Mouse (Mus musculus): Measurements from ENCODE around the gene Fbrsl1. TPM values are rescaled to one million over a fixed set of nuclear protein-coding genes. Genes with fewer than 3 reads are reported as not detected.

The Fbrsl1 gene
- total RNA-seq, 2 experiments from 2014 or later = 51.1 to 55.1 TPM

- peak; percentile 47 to 48 for DNase-seq
- intact Hi-C loops (cut with DNase I) = no loop called here
Measured at GRCm38 (mm10) chr5:110415806-110416700, 32.2 kb downstream of the Fbrsl1 start.

DNA sequence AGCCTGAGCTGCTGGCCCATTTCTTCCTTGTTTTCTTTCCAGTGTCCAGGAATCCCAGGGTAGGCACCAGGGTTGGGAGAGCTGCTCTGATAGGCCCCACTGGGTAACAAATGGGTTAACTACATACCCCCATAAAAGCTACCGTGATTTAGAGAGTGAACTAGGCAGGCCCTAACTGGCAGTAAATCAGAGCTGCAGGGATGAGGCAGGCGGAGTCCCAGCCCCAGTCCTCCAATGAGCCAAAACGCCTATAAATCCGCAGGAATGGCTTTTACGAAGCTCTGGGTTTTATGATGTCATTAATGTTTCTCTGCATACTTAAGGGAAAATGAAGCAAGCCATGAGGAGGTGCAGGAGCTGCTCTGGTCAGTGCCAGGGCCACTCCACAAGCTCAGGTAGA, 33.3 kb downstream of the Fbrsl1 start:
- intact Hi-C loops (cut with DNase I) = no loop called here
- DNase-seq = no peak

DNA sequence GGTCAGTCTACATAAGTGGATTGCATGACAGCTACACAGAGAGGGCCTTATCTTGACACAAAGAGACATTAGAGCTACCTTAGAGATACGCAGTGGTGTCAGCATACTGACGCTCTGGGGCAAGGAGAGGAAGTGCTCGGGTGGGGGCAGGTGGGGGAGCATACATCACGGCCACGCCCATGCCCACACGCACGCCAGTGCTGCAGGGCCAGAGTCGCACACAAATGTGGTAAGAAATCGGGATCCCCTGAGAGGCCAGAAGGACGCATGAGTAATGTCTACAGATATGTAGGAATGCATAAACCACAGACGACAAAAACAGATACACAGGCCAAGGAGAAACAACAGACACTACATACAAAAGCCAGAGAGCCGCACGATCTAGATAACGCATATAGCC, 35.3 kb downstream of the Fbrsl1 start:
- intact Hi-C loops (cut with DNase I) = no loop called here
- DNase-seq = no peak

DNA sequence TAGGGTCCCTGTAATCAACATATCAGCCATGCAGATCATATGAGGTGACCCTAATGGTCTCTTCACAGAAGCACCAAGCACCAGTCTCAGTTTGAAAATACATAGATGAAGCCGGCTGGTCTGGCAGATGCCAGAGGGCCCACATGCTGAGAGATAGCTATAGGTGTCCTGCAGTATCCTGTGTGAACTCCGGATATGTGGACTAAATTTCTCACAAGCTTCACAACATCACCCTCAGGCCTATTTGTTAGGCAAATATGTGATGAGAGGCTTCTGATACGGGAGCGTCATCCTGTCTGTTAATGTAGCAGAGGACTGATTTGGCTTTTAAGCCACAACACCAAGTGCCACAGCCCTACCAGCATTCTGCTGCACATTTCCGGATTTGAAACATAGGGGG, 37.9 kb downstream of the Fbrsl1 start:
- no peak for DNase-seq
- intact Hi-C loops (cut with DNase I) = no loop called here

- intact Hi-C loops (cut with DNase I) = no loop called here
- DNase-seq = no peak
Measured at GRCm38 (mm10) chr5:110408967-110409366, 39.3 kb downstream of the Fbrsl1 start.

- intact Hi-C loops (cut with DNase I) = no loop called here
- DNase-seq = no peak
Measured at GRCm38 (mm10) chr5:110406065-110406714, 42.1 kb downstream of the Fbrsl1 start.

- DNase-seq = no peak
Measured at GRCm38 (mm10) chr5:110403931-110404330, 44.4 kb downstream of the Fbrsl1 start.

DNA sequence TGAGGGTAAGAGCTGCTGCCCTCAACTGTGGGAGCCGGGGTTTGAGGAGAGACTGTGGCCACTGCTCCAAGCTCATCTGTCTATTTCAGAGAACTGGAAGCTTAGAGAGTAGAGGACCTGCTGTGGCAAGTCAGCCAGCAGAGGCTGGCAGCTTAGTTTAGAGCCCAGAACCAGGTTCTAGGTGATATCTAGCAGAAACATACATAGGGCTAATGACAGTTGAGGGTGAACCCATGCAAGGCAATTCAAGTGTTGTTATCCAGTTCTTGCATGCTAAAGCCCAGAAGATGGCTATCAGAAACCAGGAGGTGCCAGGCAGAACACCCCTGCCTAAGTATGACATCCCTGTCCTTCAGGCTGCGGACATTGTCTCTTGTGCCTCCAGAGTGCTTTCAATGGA, 45.7 kb downstream of the Fbrsl1 start:
- intact Hi-C loops (cut with DNase I) = no loop called here
- DNase-seq = no peak

More at GRCm38 (mm10) chr5:110403931-110404330, 44.4 kb downstream of the Fbrsl1 start:
- intact Hi-C loops (cut with DNase I) = no loop called here

DNA sequence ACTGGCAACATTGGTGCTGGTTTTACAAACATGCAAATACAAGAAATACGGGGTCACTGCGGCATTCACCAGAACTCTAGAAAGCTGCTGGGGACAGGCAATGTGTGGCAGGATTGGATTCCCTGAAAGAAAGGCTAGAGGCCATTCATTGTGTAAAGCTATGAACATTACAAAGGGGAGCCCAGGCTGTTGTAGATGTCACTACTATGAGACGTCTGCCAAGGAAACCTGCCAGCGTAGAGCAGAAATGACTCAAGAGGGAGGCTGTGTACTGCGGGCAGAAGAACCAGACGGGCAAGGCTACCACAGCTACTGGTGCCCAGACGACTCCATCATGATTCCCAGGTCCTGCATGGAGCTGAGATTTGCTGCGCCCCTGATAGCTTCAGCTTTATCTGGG, 47.2 kb downstream of the Fbrsl1 start:
- no peak for DNase-seq
- intact Hi-C loops (cut with DNase I) = no loop called here

DNA sequence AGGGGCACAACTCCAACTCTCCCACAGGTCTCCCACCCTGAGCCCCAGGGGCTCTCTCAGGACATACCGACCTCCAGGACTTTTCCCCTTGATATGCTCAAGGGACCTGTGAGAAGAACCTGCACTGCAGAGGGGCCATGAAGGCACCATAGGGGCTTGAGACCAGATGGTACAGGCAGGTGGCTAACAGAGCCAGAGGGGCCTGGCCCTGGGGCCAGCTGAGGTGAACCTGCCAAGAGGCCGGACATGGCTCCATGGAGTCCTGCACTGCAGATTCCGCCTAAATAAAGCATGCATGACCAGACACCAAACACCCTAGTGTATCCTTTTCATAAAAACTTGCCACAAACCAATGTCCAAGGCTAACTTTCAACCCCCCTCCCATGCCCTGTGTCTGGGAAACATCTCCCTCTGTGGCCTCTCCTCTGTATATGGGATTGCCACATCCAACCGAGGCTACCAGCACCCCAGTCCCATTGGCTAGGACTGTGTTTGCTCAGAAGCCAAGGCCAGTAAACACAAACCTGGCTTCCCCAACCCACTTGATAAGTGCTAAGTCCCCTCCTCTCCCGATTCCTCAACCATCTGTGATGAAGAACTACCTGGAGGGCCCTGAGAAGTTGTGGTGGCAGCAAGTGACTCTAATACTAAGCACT, 53.2 kb downstream of the Fbrsl1 start:
- no peak for DNase-seq
- intact Hi-C loops (cut with DNase I) = no loop called here

- intact Hi-C loops (cut with DNase I) = no loop called here
- no peak for DNase-seq
Measured at GRCm38 (mm10) chr5:110392727-110393126, 55.6 kb downstream of the Fbrsl1 start.

DNA sequence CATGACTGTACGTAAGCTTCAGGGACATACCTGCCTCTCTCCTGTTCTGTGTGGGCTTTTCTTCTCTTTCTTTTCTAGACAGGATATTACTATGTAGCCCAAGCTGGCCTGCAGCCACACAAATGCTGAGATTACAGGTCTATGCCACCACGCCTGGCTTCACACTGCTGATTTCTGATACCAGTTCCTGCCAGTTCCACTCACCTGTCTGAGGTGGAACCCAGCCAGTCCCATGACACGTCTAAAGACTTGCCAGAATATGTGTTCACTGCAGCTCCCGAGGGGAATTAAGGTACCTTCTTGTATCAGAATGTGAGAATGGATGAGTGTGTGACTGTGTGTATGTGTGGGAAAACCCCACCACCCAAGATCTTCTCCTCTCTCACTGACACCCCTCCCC, 57.7 kb downstream of the Fbrsl1 start:
- DNase-seq = peak; percentile 26 to 42

GRCm38 (mm10) chr5:110387332-110387731, 61.0 kb downstream of the Fbrsl1 start:
- DNase-seq = no peak
- intact Hi-C loops (cut with DNase I) = no loop called here

More for the DNA sequence above, 57.7 kb downstream of the Fbrsl1 start:
- intact Hi-C loops (cut with DNase I) = no loop called here

- intact Hi-C loops (cut with DNase I) = no loop called here
- peak; percentile 79 to 80 for DNase-seq
Measured at GRCm38 (mm10) chr5:110386371-110387330, 61.7 kb downstream of the Fbrsl1 start.

DNA sequence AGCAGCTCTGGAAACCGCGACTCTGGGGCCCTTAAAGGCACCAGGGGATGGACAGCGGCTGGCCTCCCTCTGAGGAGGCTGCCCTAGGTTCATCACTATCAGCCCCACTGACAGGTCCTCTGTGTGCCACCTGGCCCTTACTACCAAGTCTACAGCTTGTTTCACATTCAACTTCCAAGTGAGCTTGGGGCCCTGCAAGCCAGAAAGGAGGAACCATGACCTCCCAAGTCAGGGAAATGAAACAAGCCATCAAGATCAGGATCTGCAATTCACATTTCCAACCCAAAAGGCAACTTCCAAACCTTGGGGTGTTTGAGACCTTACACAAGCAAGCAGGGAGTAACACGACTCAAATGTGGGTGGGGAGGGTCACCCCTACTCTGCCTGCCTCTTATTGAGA, 63.0 kb downstream of the Fbrsl1 start:
- intact Hi-C loops (cut with DNase I) = no loop called here
- DNase-seq = no peak

- peak in 1 of 2 experiments; percentile 14 for DNase-seq
Measured at GRCm38 (mm10) chr5:110384491-110384890, 63.8 kb downstream of the Fbrsl1 start.

GRCm38 (mm10) chr5:110379823-110380222, 68.5 kb downstream of the Fbrsl1 start:
- DNase-seq = no peak
- intact Hi-C loops (cut with DNase I) = loop anchor here (5.0 kb wide), 1 partner anchor 257 kb away; no protein-coding TSS in a partner anchor

More at GRCm38 (mm10) chr5:110384491-110384890, 63.8 kb downstream of the Fbrsl1 start:
- intact Hi-C loops (cut with DNase I) = no loop called here

DNA sequence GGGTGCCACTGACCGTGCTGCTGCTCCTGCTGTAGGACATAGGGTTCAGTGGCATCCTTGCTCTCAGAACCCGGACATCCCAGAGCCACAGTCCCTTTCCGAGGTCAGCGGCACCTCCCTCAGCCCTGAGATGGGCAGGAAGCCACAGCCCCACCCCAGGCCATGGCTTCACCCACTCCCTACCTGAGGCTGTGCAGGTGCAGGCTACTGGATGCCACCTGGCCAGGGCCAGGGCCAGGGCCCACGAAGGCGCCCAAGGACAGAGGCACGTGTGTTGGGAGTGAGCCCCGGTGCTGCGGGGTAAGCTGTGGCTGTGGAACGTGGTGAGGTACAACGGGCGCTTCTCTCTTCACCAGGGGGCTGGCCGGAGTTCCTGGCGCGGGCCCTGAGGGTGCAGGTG, 69.2 kb downstream of the Fbrsl1 start:
- intact Hi-C loops (cut with DNase I) = loop anchor here (5.0 kb wide), 1 partner anchor 258 kb away; no protein-coding TSS in a partner anchor
- no peak for DNase-seq

- intact Hi-C loops (cut with DNase I) = loop anchor here (5.0 kb wide), 1 partner anchor 259 kb away; no protein-coding TSS in a partner anchor
- no peak for DNase-seq
Measured at GRCm38 (mm10) chr5:110378181-110378583, 70.1 kb downstream of the Fbrsl1 start.
